Mouse (Mus musculus) gastrocnemius, postnatal 10 days (tissue): ENCODE results near the gene Acbd3. TPM values are rescaled to one million over a fixed set of nuclear protein-coding genes. Genes with fewer than 3 reads are reported as not detected.

ENCODE experiments used
- DNase-seq: peaks from one replicate; pipeline ENCODE4 v3.0.0; 2021; ENCODE audit warnings: mixed read lengths
- long read RNA-seq, 2 experiments: library from polyadenylated mRNA; stranded (forward); transcript quantifications; one replicate each; pipeline ENCODE4 v2.0.0; 2021
- total RNA-seq, 2 experiments: library from RNA; stranded (reverse); gene quantifications; 2 replicates each; pipeline ENCODE4 v1.2.3; 2021

The Acbd3 gene
- total RNA-seq = 10 to 100 TPM; 22.0 to 27.7 TPM
- long read RNA-seq, experiment 1, transcript Acbd3-201 (8 exons, 3,471 nt) = major isoform, 52 of 56 reads
- long read RNA-seq, experiment 1, partial matches to known transcripts = 3 of 56 reads
- long read RNA-seq, experiment 1, other reads (novel, unspliced or antisense) = 1 of 56 reads
- long read RNA-seq, experiment 2, transcript Acbd3-201 (8 exons, 3,471 nt) = major isoform, 29 of 33 reads
- long read RNA-seq, experiment 2, partial matches to known transcripts = 1 of 33 reads
- long read RNA-seq, experiment 2, other reads (novel, unspliced or antisense) = 3 of 33 reads

- DNase-seq = peak; percentile 91
Measured at GRCm38 (mm10) chr1:180725704-180726179, at the start of gene Acbd3. Gene Acbd3 (plus strand): TSS chr1:180726043.

- no peak for DNase-seq
Measured at GRCm38 (mm10) chr1:180691284-180691683, 34.6 kb upstream of the Acbd3 start.

GRCm38 (mm10) chr1:180696626-180697352 lies 29.1 kb upstream of the Acbd3 start, which contains the start of gene Mixl1:
Gene Mixl1 (minus strand): TSS chr1:180697034.
- peak; percentile 21 for DNase-seq

- no peak for DNase-seq
Measured at GRCm38 (mm10) chr1:180698063-180698462, 27.8 kb upstream of the Acbd3 start.

- no peak for DNase-seq
Measured at GRCm38 (mm10) chr1:180703400-180703799, 22.4 kb upstream of the Acbd3 start.

- no peak for DNase-seq
Measured at GRCm38 (mm10) chr1:180707368-180707767, 18.5 kb upstream of the Acbd3 start.

GRCm38 (mm10) chr1:180707813-180708212 lies 18.0 kb upstream of the Acbd3 start:
- DNase-seq = no peak

GRCm38 (mm10) chr1:180708935-180709776 lies 16.7 kb upstream of the Acbd3 start:
- DNase-seq = no peak

GRCm38 (mm10) chr1:180718756-180719155 lies 7.1 kb upstream of the Acbd3 start:
- no peak for DNase-seq

GRCm38 (mm10) chr1:180719483-180719882 lies 6.4 kb upstream of the Acbd3 start:
- no peak for DNase-seq

- DNase-seq = peak; percentile 90
Measured at GRCm38 (mm10) chr1:180719951-180720689, 5.7 kb upstream of the Acbd3 start.

- DNase-seq = no peak
Measured at GRCm38 (mm10) chr1:180722608-180723007, 3.2 kb upstream of the Acbd3 start.

- DNase-seq = no peak
Measured at GRCm38 (mm10) chr1:180723701-180724238, 2.1 kb upstream of the Acbd3 start.

GRCm38 (mm10) chr1:180726183-180726582 lies 340 bp downstream of the Acbd3 start:
- DNase-seq = no peak

- DNase-seq = no peak
Measured at GRCm38 (mm10) chr1:180729231-180729630, 3.4 kb downstream of the Acbd3 start.

- no peak for DNase-seq
Measured at GRCm38 (mm10) chr1:180747827-180748226, 22.0 kb downstream of the Acbd3 start.

GRCm38 (mm10) chr1:180752115-180752514 lies 26.3 kb downstream of the Acbd3 start:
- no peak for DNase-seq

- no peak for DNase-seq
Measured at GRCm38 (mm10) chr1:180754376-180754775, 28.5 kb downstream of the Acbd3 start.

- no peak for DNase-seq
Measured at GRCm38 (mm10) chr1:180756711-180757110, 30.9 kb downstream of the Acbd3 start.

GRCm38 (mm10) chr1:180757252-180757955 lies 31.6 kb downstream of the Acbd3 start:
- DNase-seq = no peak
